Mouse (Mus musculus) heart, postnatal 0 days (tissue): Measurements from ENCODE around the gene Ltbp4. TPM values are rescaled to one million over a fixed set of nuclear protein-coding genes. Genes with fewer than 3 reads are reported as not detected.

Source experiments
- ATAC-seq: fragments of 200-750 bp; cut with Nextera tagmentation; 2 replicates; pipeline ENCODE4 v1.8.0; 2017; ENCODE audit warnings: low read depth, moderate number of reproducible peaks, moderate library complexity; ENCODE audit not compliant: insufficient read depth
- DNase-seq: peaks from one replicate; pipeline ENCODE4 v3.0.0-alpha.2; 2016; ENCODE audit warnings: low spot score
- H3K27ac ChIP-seq: fragments of 300-500 bp; sonication (generic); 2 replicates; pipeline ENCODE4 v1.5.1; 2014; ENCODE audit warnings: low read depth, mild to moderate bottlenecking
- H3K27me3 ChIP-seq: fragments of 300-500 bp; sonication (generic); 2 replicates; pipeline ENCODE4 v1.6.1; 2014; ENCODE audit warnings: low read length, mixed read lengths; ENCODE audit not compliant: control insufficient read depth, insufficient read depth
- H3K36me3 ChIP-seq: fragments of 300-500 bp; sonication (generic); replicated peaks from 2 replicates; pipeline ENCODE4 v1.6.1; 2014; ENCODE audit warnings: low read length, mixed read lengths; ENCODE audit not compliant: control insufficient read depth, insufficient read depth
- H3K4me1 ChIP-seq: fragments of 300-500 bp; sonication (generic); 2 replicates; pipeline ENCODE4 v1.6.1; 2014; ENCODE audit warnings: antibody characterized with exemption; ENCODE audit not compliant: control insufficient read depth, insufficient read depth
- H3K4me2 ChIP-seq: fragments of 300-500 bp; sonication (generic); 2 replicates; pipeline ENCODE4 v1.6.1; 2014; ENCODE audit warnings: low read depth, mild to moderate bottlenecking, low read length, moderate library complexity
- H3K4me3 ChIP-seq: fragments of 300-500 bp; sonication (generic); 2 replicates; pipeline ENCODE4 v1.5.1; 2014; ENCODE audit warnings: low read depth, low read length
- H3K9ac ChIP-seq: fragments of 300-500 bp; sonication (generic); replicated peaks from 2 replicates; pipeline ENCODE4 v1.6.1; 2014; ENCODE audit warnings: low read depth, low read length, mixed read lengths
- H3K9me3 ChIP-seq: fragments of 300-500 bp; sonication (generic); replicated peaks from 2 replicates; pipeline ENCODE4 v1.6.1; 2016; ENCODE audit warnings: low read length; ENCODE audit not compliant: control insufficient read depth
- CTCF ChIP-seq: IDR thresholded peaks from 2 replicates; pipeline ENCODE4 v1.5.1; 2016; ENCODE audit warnings: antibody characterized with exemption, control low read depth, low read depth
- EP300 ChIP-seq: IDR thresholded peaks from 2 replicates; pipeline ENCODE4 v1.6.1; 2016; ENCODE audit warnings: antibody characterized with exemption, low read depth
- WGBS: fragments of 180-500 bp; shearing (Covaris S2); extraction: QIAGEN DNeasy Blood & Tissue Kit; methylation state at CpG from one replicate; pipeline ENCODE4 v1.1.7; 2014; 5-methylcytosine and 5-hydroxymethylcytosine counted together
- polyA plus RNA-seq: library from polyadenylated mRNA; unstranded; fragments of >200 nt; fragmentation: Nextera tagmentation; extraction: Ambion mirVana; gene quantifications from 2 replicates; pipeline ENCODE4 v1.2.1, GENCODE M21; 2015
- total RNA-seq: library from RNA; depleted of rRNA; stranded (reverse); fragments of >200 nt; gene quantifications from 2 replicates; pipeline ENCODE4 v1.2.3, GENCODE M21; 2014; ENCODE audit warnings: low replicate concordance

Gene Ltbp4
- total and polyA plus RNA-seq, 2 experiments from 2014 or later = 61.7 to 150 TPM

DNA sequence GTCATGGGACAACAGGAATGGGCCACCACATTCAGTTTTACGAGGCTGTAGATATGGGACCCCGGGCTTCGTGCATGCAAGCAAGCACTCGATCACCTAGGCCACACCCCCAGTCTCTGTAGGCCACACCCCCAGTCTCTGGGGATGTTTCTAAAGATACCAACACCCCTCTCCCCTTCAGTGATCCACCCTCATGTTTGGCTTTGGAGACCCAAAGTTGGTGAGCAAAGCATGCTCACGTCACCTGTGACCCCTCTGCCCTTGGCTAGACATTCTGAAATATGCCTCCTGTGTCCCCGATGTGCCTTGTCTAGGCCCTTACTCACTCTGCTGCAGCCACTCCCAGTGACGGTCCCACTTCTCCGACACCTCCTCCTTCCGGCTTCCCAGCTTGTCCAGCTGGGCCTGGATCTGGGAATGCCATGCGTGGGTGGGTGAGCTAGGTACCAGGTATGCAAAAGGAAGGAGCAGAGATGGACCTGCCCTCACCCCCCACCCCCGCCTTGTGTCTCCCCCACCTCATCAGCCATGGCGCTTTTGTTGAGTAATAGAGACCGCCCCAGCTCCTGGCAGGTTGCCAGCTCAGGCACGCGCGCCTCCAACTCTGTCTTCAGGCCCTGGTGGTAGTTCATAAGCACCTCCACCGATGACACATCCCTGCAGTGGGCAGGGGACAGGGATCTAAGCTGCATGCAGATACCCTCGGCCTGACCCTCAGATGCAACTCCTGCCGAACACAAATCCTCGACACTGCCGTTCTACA, 28.8 kb upstream of the Ltbp4 start:
- Histone ChIP-seq H3K4me3 (no peak overlapping the region), H3K4me1 (no peaks in the 10 kb centered on the region; the same call in 1 of the 2 replicates), H3K9ac (no peak overlapping the region), H3K4me2 (no peak overlapping the region), H3K9me3 (0 out of 2 replicates have a peak, but pooled peaks cover 9% of the 10 kb centered on the region), H3K27me3 (peaks cover 87% of the 10 kb centered on the region), H3K36me3 (no peaks in the 10 kb centered on the region), H3K27ac (no peak overlapping the region)
- TF ChIP-seq CTCF = no peak
- 38% methylated on average over 21 of the region's 21 CpGs for WGBS
- ATAC-seq = no peak
- no peak for DNase-seq

DNA sequence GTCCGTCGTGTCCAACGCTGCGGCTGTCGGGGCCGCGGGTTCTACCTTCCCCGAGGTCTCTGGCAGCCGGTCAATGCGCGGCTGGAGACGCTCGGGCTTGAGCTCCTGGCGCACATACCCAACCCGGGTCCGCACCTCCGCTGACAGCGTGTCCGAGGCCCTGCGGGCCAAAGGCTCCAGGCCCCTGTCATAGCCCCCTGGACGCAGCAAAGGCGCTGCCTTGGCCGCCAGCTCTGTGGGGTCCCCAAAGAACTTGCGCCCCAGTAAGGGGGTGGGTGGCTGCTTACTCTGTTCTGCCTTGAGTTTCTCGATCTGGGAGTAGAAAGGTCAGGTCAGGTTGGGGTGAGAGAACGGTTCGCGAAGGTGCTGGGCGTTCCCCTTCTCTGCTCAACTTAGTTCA, 26.9 kb upstream of the Ltbp4 start:
- TF ChIP-seq EP300 (no peak), CTCF (no peak)
- ATAC-seq (no peak), DNase-seq (no peak)
- no peaks in the 10 kb centered on the region for H3K9me3 ChIP-seq
- peak overlapping the region; percentile 12; the same call in 1 of the 2 replicates for H3K4me3 ChIP-seq
- H3K9ac ChIP-seq = no peak overlapping the region
- H3K4me2 ChIP-seq = 0 out of 2 replicates have a peak overlapping the region, but pooled peaks have one; percentile 1
- H3K27me3 ChIP-seq = peaks cover 68% of the 10 kb centered on the region
- H3K27ac ChIP-seq = no peak overlapping the region
- WGBS = 8% methylated on average over 29 of the region's 29 CpGs
- no peaks in the 10 kb centered on the region; the same call in 1 of the 2 replicates for H3K4me1 ChIP-seq
- H3K36me3 ChIP-seq = no peaks in the 10 kb centered on the region

DNA sequence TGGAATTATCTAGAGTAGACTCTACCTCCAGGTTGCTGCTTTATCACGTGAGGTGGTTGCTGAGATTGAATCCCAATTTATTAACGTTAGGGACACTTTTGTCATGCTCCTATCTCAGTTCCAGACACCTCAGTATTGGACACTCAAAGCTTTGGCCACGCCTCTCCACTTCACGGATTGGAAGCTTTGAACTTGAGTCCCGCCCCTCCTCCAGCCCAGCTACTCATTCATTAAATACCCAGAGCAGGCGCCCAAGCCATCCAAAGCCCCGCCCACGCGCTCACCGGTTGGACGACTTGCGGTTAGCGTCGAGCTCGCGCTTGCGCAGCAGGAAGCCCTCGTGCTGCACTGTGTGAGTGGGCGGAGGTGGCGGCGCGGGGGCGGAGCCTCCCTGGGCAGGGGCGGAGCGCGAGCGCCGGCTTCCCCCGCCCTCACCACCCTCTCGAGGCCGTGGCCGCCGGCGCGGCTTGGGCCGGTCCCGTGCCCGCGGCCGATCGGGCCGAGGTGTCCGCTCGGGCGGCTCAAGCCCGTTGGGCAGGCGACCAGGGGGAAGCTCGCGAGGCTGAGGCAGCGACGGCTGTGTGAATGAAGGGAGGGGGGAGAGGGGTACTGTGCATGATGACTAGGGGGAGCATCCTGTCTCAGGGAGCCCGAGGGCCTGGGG, 23.9 kb upstream of the Ltbp4 start:
- ATAC-seq (peak; percentile 98), DNase-seq (peak; percentile 95)
- Histone ChIP-seq H3K4me2 (peak overlapping the region; percentile 62), H3K27ac (no peak overlapping the region), H3K4me1 (peaks cover 10% of the 10 kb centered on the region), H3K9me3 (no peaks in the 10 kb centered on the region), H3K4me3 (peak overlapping the region; percentile 39), H3K9ac (peak overlapping the region; percentile 31; the same call in 1 of the 2 replicates), H3K36me3 (no peaks in the 10 kb centered on the region), H3K27me3 (peaks cover 39% of the 10 kb centered on the region)
- TF ChIP-seq CTCF (no peak), EP300 (no peak)
- 1% methylated on average over 51 of the region's 52 CpGs for WGBS

DNA sequence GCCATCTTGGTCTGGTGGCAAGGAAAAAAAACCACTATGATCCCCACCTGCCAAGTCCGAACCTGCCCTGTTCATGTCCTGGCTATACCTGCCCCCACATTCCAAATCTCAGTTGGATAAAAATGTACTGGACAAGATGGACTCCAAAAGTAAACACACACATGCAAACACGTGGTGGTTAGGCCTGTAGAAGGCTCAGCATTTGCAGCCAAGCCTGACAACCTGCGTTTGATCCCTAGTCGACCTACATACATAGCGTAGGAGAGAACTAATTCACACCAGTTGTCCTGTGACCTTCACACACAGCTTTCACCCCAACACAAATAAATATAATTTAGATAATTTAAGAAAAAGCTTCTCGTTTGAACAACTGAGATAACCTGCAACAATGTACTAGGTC, 23.3 kb upstream of the Ltbp4 start:
- Histone ChIP-seq H3K4me1 (peaks cover 12% of the 10 kb centered on the region), H3K9me3 (no peaks in the 10 kb centered on the region), H3K27ac (no peak overlapping the region), H3K4me2 (peak overlapping the region; percentile 62; the same call in 1 of the 2 replicates), H3K36me3 (no peaks in the 10 kb centered on the region), H3K27me3 (peaks cover 32% of the 10 kb centered on the region), H3K9ac (no peak overlapping the region), H3K4me3 (no peak overlapping the region)
- ATAC-seq = no peak
- no peak for DNase-seq
- TF ChIP-seq EP300 (no peak), CTCF (no peak)
- 47% methylated on average over 6 of the region's 6 CpGs for WGBS

DNA sequence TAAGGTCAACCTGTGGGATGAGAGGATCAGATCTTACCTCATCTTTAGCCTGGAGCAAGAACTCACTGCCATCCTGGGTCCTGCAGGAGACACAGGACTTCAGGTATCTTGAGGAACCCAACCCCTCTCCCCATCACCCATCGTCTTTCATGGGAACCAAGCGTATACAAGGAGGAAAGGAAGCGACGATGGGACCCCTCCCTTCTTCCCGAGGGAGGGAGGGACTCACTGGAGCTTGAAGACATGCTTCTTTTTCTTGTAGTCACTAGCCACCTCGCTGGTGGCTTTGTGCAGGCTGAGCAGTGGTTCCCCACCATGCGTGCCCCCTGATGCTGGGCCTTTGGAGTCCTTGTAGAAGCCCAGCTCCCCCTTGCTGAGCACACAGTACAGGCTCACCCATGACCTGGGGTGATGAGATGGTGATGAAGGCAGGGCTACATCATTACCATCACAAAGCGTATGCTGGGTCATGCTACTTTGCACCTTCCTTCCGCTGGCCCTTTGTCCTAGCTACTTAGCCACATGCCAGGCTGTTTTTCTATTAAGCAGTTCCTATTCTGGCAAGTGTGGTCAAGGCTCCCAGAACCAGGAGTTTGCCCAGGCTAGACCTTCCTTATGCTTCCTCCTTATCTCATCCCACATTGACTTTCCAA, 22.3 kb upstream of the Ltbp4 start:
- no peak for ATAC-seq
- H3K36me3 ChIP-seq = no peaks in the 10 kb centered on the region
- no peak for TF ChIP-seq EP300
- TF ChIP-seq CTCF = no peak
- DNase-seq = no peak
- no peak overlapping the region for H3K4me2 ChIP-seq
- peaks cover 23% of the 10 kb centered on the region for H3K27me3 ChIP-seq
- no peak overlapping the region for H3K27ac ChIP-seq
- H3K9me3 ChIP-seq = no peaks in the 10 kb centered on the region
- WGBS = 85% methylated on average over 9 of the region's 9 CpGs
- H3K9ac ChIP-seq = no peak overlapping the region
- no peak overlapping the region for H3K4me3 ChIP-seq
- peaks cover 17% of the 10 kb centered on the region for H3K4me1 ChIP-seq
